Mouse (Mus musculus) ES-Bruce4 (cell line): ENCODE measurements around the gene Omg. TPM values are rescaled to one million over a fixed set of nuclear protein-coding genes. Genes with fewer than 3 reads are reported as not detected.

ENCODE experiments used
- H3K27ac ChIP-seq: 2 replicates; pipeline ENCODE4 v1.5.1; 2012; ENCODE audit warnings: low read length, inconsistent platforms; ENCODE audit not compliant: insufficient read depth
- H3K27me3 ChIP-seq: 2 replicates; pipeline ENCODE4 v1.6.1; 2012; ENCODE audit warnings: mild to moderate bottlenecking, low read length, inconsistent platforms; ENCODE audit not compliant: control insufficient read depth, poor library complexity, insufficient read depth, severe bottlenecking
- H3K36me3 ChIP-seq: 2 replicates; pipeline ENCODE4 v1.6.1; 2012; ENCODE audit warnings: inconsistent platforms, mild to moderate bottlenecking, low read length, moderate library complexity; ENCODE audit not compliant: control insufficient read depth, poor library complexity, insufficient read depth, severe bottlenecking
- H3K4me1 ChIP-seq: one replicate; pipeline ENCODE4 v1.8.1; 2011; ENCODE audit warnings: low read length; ENCODE audit not compliant: control insufficient read depth, insufficient read depth
- H3K4me3 ChIP-seq: 2 replicates; pipeline ENCODE4 v1.5.1; 2011; ENCODE audit warnings: low read depth, mild to moderate bottlenecking, low read length
- H3K9ac ChIP-seq: 2 replicates; pipeline ENCODE4 v1.6.1; 2012; ENCODE audit warnings: low read depth, mild to moderate bottlenecking, inconsistent platforms; ENCODE audit not compliant: poor library complexity, severe bottlenecking
- H3K9me3 ChIP-seq: replicated peaks from 2 replicates; pipeline ENCODE4 v1.6.1; 2012; ENCODE audit warnings: mild to moderate bottlenecking, low read length, inconsistent platforms; ENCODE audit not compliant: control insufficient read depth, poor library complexity, insufficient read depth, severe bottlenecking
- CTCF ChIP-seq: IDR thresholded peaks from one replicate; pipeline ENCODE4 v1.8.1; 2011; ENCODE audit warnings: low read depth, low read length
- EP300 ChIP-seq: IDR thresholded peaks from 2 replicates; pipeline ENCODE4 v1.6.1; 2011; ENCODE audit warnings: low read depth, low read length; ENCODE audit not compliant: insufficient read depth
- POLR2A ChIP-seq: IDR thresholded peaks from one replicate; pipeline ENCODE4 v1.8.1; 2011; ENCODE audit warnings: low read length; ENCODE audit not compliant: insufficient read depth
- polyA plus RNA-seq: library from polyadenylated mRNA; stranded (reverse); fragments of >200 nt; gene quantifications from 2 replicates; pipeline ENCODE4 v1.2.4, GENCODE M21; 2011; ENCODE audit warnings: low read depth; ENCODE audit not compliant: missing spikeins, insufficient read depth, insufficient read length

Omg gene
- polyA plus RNA-seq, 1 experiment = not detected

DNA sequence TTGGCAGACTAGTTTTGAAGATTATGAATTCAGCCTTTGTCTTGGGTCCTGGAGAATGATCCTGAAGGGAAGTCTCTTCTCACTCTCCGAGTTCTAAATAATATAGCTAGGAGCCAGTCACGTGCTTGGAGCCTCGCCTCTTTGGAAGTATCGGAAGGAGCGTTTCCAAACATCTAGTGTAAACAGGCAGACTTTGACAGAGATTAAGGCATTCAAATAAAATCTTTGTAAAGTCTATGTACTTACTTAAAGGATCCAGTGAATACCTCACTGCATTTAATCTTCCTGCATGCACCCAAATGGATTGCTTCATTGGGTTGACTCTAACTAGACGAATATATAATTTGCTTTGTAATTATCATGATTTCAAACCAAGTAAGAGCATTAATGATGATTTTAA lies 20.5 kb downstream of the Omg start:
- H3K9me3 ChIP-seq = no peaks in the 10 kb centered on the region
- H3K27ac ChIP-seq = no peak overlapping the region
- H3K4me1 ChIP-seq = no peaks in the 10 kb centered on the region
- no peaks in the 10 kb centered on the region for H3K36me3 ChIP-seq
- H3K9ac ChIP-seq = no peak overlapping the region
- no peaks in the 10 kb centered on the region for H3K27me3 ChIP-seq
- H3K4me3 ChIP-seq = no peak overlapping the region
- TF ChIP-seq CTCF = no peak
- TF ChIP-seq EP300 = no peak
- no peak for TF ChIP-seq POLR2A

DNA sequence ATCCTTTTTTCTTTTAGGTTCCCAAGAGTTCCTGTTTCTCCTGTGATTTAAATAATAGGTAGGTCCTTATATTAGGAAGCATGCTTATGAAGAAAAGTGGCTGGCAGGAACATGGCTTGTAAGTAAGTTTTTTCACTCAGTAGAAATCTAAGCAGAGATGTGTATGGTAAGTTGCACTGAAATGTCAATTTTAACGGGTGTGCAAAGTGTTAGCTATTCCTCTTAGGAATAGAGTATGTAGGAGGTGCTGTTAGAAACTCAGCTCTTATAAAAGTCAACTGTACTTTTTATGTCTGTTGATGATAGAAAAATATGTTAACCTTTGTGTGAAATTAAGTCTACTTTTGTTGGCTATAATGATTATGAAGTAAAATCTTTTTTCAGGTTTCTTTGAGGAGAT lies 35.8 kb downstream of the Omg start:
- Histone ChIP-seq H3K4me3 (no peak overlapping the region), H3K9me3 (no peaks in the 10 kb centered on the region; the same call in 1 of the 2 replicates), H3K36me3 (peaks cover 2% of the 10 kb centered on the region; the same call in 1 of the 2 replicates), H3K27ac (no peak overlapping the region), H3K4me1 (no peaks in the 10 kb centered on the region), H3K9ac (no peak overlapping the region), H3K27me3 (no peaks in the 10 kb centered on the region)
- TF ChIP-seq CTCF (no peak), EP300 (no peak), POLR2A (no peak)

DNA sequence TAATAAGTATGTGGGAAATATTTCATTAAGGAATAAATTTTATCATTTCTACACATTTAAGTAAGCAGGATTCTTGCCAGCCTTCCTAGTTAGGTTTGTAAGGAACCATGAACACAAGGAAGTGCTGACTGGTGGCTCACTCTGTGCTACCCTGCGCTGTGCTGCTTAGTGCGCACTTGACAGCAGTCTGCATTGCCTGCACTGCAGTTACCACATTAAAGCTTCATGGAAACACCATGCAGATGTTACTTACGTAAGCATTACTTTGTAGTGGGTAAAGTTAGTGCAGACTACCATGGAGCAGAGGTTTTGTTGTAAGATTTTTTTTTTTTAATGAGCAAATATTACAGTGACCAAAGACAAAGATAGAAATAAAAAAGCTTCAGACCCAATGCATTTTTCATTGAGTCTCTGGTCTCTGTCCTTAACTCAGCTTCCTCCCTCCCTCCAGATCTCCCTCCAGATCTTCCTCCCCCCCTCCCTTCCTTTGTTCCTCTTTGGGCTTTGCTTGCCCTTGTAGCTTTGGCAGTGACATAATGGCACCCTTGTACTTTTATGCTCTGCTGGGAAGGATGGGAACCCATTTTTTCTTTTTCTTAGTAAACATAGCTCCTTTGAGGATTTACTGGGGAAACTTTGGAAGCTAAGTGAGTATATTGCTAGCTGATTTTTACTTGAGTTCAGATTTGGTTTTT lies 43.0 kb downstream of the Omg start:
- Histone ChIP-seq H3K9ac (no peak overlapping the region), H3K27ac (no peak overlapping the region), H3K9me3 (no peaks in the 10 kb centered on the region; the same call in 1 of the 2 replicates), H3K4me3 (no peak overlapping the region), H3K36me3 (peaks cover 4% of the 10 kb centered on the region), H3K27me3 (no peaks in the 10 kb centered on the region), H3K4me1 (no peaks in the 10 kb centered on the region)
- TF ChIP-seq CTCF (no peak), EP300 (no peak), POLR2A (no peak)

DNA sequence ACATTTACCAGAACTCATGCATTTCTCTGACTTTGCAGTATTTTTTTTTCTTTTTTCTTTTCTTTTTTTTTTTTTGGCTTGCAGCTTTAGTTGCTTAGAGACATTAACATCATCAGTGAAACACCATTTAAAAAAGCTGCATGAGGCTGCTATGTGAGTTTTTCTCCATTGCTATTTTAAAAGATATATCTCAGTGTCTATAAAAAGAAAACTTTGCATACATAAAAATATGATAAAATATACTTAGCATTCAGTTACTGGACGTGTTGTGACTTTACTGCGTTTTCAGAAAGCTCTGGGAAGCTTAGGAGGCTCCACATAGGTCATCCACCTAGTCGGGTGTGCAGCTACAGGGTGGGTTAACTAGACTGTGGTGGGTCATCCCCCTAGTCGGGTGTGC lies 44.0 kb downstream of the Omg start:
- Histone ChIP-seq H3K9me3 (no peaks in the 10 kb centered on the region; the same call in 1 of the 2 replicates), H3K36me3 (peaks cover 4% of the 10 kb centered on the region), H3K4me1 (no peaks in the 10 kb centered on the region), H3K27me3 (no peaks in the 10 kb centered on the region), H3K9ac (no peak overlapping the region), H3K4me3 (no peak overlapping the region), H3K27ac (no peak overlapping the region)
- TF ChIP-seq POLR2A (no peak), CTCF (no peak), EP300 (no peak)

DNA sequence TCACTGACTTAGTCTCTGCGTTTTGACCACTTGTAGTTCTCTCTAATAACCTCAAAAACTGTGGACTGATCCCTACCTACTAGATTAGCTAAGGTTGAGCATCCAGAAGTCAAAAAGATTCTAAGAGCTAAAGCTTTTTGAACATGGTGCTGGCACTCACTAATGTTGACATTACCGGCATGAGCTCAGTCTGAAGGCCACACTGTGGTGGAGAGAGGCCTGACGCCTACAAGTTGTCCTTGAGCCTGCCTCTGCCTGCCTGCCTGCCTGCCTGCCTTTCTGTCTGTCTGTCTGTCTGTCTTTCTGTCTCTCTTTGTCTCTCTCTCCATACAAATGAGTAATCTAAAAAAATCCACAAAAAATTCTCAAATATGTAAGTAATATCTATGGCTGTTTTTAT lies 46.0 kb downstream of the Omg start:
- Histone ChIP-seq H3K4me1 (no peaks in the 10 kb centered on the region), H3K9me3 (no peaks in the 10 kb centered on the region), H3K4me3 (no peak overlapping the region), H3K27ac (no peak overlapping the region), H3K9ac (no peak overlapping the region), H3K27me3 (no peaks in the 10 kb centered on the region), H3K36me3 (peaks cover 4% of the 10 kb centered on the region)
- TF ChIP-seq POLR2A = no peak
- no peak for TF ChIP-seq EP300
- no peak for TF ChIP-seq CTCF

GRCm38 (mm10) chr11:79452966-79453365 lies 50.9 kb downstream of the Omg start:
- H3K36me3 ChIP-seq = peaks cover 2% of the 10 kb centered on the region; the same call in 1 of the 2 replicates
- no peak for TF ChIP-seq CTCF
- no peak for TF ChIP-seq POLR2A
- TF ChIP-seq EP300 = no peak
- no peaks in the 10 kb centered on the region for H3K4me1 ChIP-seq

More at GRCm38 (mm10) chr11:79452966-79453365, 50.9 kb downstream of the Omg start:
- Histone ChIP-seq H3K27me3 (no peaks in the 10 kb centered on the region), H3K9ac (no peak overlapping the region), H3K9me3 (no peaks in the 10 kb centered on the region), H3K4me3 (no peak overlapping the region), H3K27ac (no peak overlapping the region)

Other genes starting within 250 kb of the Omg start
- gene Wsb1, start 249.4 kb downstream of the Omg start, polyA plus RNA-seq = 188 and 195 TPM in 2 replicates
- gene Gm9964, start 207.2 kb downstream of the Omg start, polyA plus RNA-seq = not detected in 2 replicates
- gene Nf1, start 164.4 kb downstream of the Omg start, polyA plus RNA-seq = 36.1 and 39.6 TPM in 2 replicates
- gene Evi2b, start 19.7 kb upstream of the Omg start, polyA plus RNA-seq = not detected in 2 replicates
- gene Evi2, start 26.5 kb upstream of the Omg start, polyA plus RNA-seq = not detected in 2 replicates
- gene Evi2a, start 26.5 kb upstream of the Omg start, polyA plus RNA-seq = not detected in 2 replicates
- 27.3 and 28.9 TPM in 2 replicates for gene Rab11fip4, start 87.1 kb upstream of the Omg start, polyA plus RNA-seq